Mouse (Mus musculus) CD8-positive naive resting alpha-beta T cell, adult 57 days (primary cell): ENCODE data around the gene Olfr772. TPM values are rescaled to one million over a fixed set of nuclear protein-coding genes. Genes with fewer than 3 reads are reported as not detected.

ENCODE experiments used
- total RNA-seq: library from RNA; stranded (reverse); gene quantifications from one replicate; pipeline ENCODE4 v1.2.4, GENCODE M21; 2023

The Olfr772 gene
- not detected for total RNA-seq

DNA sequence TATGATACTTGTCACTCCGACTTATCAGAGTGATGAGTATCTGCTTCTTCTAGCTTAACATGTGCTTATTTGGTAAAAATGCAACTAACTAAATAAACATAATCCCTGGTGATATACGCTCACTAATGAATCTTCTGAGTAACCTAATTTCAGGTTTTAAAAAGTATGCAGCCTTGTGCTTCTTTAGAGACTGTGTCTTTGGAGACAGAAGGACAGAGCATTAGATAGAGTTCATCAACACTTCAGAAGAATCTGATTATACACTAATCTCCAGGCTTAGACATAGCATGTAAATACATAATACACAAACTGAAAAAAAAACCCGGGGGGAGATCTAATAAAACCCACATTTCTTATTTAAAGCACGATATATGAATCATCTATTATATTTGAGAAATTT lies at the start of gene Olfr772:
Gene Olfr772 (minus strand): TSS at position 101 of the 400 bp plus-strand sequence.

DNA sequence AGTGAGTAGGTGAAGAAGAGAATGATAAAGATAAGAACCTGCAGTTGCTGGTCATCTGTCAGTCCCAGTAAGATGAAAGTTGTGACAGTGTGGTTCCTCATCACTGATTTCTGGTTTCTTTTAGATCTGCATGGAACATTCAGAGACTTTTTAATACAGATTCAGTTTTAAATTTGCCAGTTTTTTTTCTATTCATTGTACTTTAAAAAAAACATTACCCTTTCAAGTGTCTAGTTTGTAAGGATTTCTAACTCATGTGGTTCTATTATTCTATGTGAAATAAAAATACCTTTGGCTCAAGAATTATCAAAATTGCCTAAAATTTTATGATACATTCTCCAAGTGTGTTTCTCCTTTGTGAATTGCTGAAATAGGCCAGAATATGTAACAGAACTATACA lies 9.6 kb upstream of the Olfr772 start, which contains the start of gene Olfr773:
Gene Olfr773 (minus strand): TSS at position 101 of the 400 bp plus-strand sequence.

DNA sequence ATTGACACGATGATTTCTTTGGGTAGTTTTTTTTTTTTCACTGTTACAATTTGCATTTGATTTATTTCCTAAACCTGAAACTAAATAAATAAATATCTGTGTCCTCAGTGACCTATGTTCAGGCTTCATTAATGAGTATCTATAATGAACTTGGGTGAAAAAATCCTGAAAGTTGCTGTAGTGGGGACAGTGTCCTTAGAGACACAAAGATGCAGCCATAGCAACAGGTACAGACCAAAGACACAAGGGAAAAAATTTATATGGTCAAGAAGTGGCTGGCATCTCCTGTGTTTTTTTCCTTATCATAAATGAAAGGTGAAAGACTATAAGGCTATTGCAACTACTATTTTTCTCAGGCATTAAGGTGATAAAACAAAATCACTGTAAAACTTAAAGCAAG lies 13.1 kb downstream of the Olfr772 start, which contains the start of gene Olfr771:
Gene Olfr771 (minus strand): TSS at position 101 of the 400 bp plus-strand sequence.

DNA sequence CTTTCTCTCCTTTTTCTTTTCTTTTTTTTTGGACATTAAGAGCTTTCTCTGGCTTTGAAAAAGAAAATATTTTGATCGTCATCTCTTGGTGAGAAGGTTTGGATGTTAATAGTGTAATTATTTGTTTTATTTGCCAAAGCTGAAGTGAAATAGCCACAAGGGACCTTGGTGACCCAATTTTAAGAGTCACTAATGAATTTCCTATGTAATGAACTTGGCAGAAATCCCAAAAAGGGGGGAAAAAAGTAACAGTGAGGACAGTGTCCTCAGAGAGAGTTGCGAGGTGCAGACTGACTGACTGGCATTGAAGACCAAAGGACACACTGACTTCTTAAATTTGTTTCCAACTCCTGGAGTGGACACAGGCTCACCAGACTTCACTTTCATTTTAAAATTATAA lies 38.8 kb downstream of the Olfr772 start, which contains the start of gene Olfr770:
Gene Olfr770 (minus strand): TSS at position 101 of the 400 bp plus-strand sequence.

Other genes starting within 250 kb of the Olfr772 start
- 3.3 TPM for gene Itga7, start 244.1 kb downstream of the Olfr772 start, total RNA-seq
- not detected for gene Mettl7b, start 216.9 kb downstream of the Olfr772 start, total RNA-seq
- 4.0 TPM for gene Olfr9, start 188.5 kb downstream of the Olfr772 start, total RNA-seq
- 1.0 TPM for gene Olfr763, start 167.1 kb downstream of the Olfr772 start, total RNA-seq
- not detected for gene Olfr764-ps1, start 138.0 kb downstream of the Olfr772 start, total RNA-seq
- not detected for gene Olfr765, start 127.9 kb downstream of the Olfr772 start, total RNA-seq
- not detected for gene Olfr766-ps1, start 108.9 kb downstream of the Olfr772 start, total RNA-seq
- not detected for gene Olfr767, start 95.0 kb downstream of the Olfr772 start, total RNA-seq
- not detected for gene Olfr768, start 78.5 kb downstream of the Olfr772 start, total RNA-seq
- gene Olfr769, start 60.1 kb downstream of the Olfr772 start, total RNA-seq: not detected
- gene Olfr770, start 38.9 kb downstream of the Olfr772 start, total RNA-seq: not detected
- not detected for gene Olfr771, start 13.2 kb downstream of the Olfr772 start, total RNA-seq
- gene Olfr773, start 9.5 kb upstream of the Olfr772 start, total RNA-seq: not detected
- not detected for gene Olfr774, start 58.3 kb upstream of the Olfr772 start, total RNA-seq
- not detected for gene Olfr775, start 70.5 kb upstream of the Olfr772 start, total RNA-seq
- not detected for gene Olfr776, start 81.2 kb upstream of the Olfr772 start, total RNA-seq
- not detected for gene Olfr777, start 93.6 kb upstream of the Olfr772 start, total RNA-seq
- gene Olfr780, start 140.2 kb upstream of the Olfr772 start, total RNA-seq: not detected
- not detected for gene Olfr781, start 150.9 kb upstream of the Olfr772 start, total RNA-seq
- not detected for gene Olfr782, start 170.9 kb upstream of the Olfr772 start, total RNA-seq
- not detected for gene Olfr784, start 206.2 kb upstream of the Olfr772 start, total RNA-seq
- gene Olfr785, start 227.5 kb upstream of the Olfr772 start, total RNA-seq: not detected
- gene Olfr786, start 249.4 kb upstream of the Olfr772 start, total RNA-seq: not detected